Mouse (Mus musculus): ENCODE measurements around the gene Olfr921. TPM values are rescaled to one million over a fixed set of nuclear protein-coding genes. Genes with fewer than 3 reads are reported as not detected.

Olfr921 gene
- polyA plus RNA-seq, 1 experiment from 2014 or later: not detected

DNA sequence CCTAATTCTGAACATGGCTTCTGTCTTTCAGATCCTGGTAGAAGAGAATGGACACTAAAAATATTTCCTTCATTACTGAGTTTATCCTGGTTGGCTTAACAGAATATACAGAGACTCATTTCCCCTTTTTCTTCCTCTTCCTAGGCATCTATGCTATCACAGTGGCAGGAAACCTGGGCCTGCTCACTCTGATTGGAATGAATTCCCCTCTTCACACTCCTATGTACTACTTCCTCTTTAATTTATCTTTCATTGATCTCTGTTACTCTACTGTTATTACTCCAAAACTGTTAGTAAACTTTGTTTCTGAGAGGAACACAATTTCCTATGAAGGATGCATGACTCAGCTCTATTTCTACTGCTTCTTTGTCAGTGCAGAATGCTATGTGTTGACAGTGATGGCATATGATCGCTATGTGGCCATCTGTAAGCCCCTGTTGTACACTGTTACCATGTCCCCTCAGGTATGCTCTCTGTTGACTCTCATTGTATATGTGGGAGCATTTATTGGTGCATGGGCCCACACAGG, 42.7 kb downstream of the Olfr921 start:
- Histone ChIP-seq H3K27ac (ENCODE audit: low read length) (no peak overlapping the region), H3K4me1 (ENCODE audit: control insufficient read depth, insufficient read depth, low read length) (no peaks in the 10 kb centered on the region), H3K36me3 (ENCODE audit: control insufficient read depth, insufficient read depth, low read length) (no peaks in the 10 kb centered on the region), H3K9ac (ENCODE audit: low read depth, low read length) (no peak overlapping the region), H3K27me3 (replicated peaks; ENCODE audit: control insufficient read depth, insufficient read depth, low read length) (no peaks in the 10 kb centered on the region), H3K4me2 (ENCODE audit: low read depth, low read length) (no peak overlapping the region), H3K4me3 (ENCODE audit: low read length) (no peak overlapping the region), H3K9me3 (ENCODE audit: control insufficient read depth, low read length) (no peaks in the 10 kb centered on the region)
- ATAC-seq: no peak
- WGBS: 95% methylated on average over 1 of the region's 1 CpGs

DNA sequence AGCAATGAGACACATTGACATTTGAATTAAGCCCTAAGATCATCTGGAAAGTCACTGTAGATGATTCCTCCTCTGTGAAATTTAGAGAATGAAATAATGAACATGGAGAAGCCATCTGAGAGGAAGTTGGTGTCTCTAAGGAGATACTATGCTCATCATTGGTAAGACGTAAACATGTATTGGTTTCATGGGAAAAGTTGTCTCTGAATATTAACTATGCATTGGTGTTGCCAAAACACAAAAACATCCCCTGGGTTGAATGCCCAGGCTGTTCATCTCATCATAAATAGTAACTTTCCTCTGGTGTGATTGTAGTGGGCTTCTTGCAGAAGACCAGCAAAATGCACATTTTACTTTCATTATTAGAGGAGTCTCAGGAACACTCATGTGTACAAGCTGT, 53.4 kb downstream of the Olfr921 start, which contains the start of gene Olfr923:
Gene Olfr923, plus strand, starts transcription at position 301 of the 400 bp plus-strand sequence.
- Histone ChIP-seq H3K4me2 (ENCODE audit: low read depth, low read length) (no peak within 1 kb of the TSS), H3K36me3 (ENCODE audit: control insufficient read depth, insufficient read depth, low read length) (no peaks in the 10 kb centered on the region), H3K4me3 (ENCODE audit: low read length) (no peak within 1 kb of the TSS), H3K4me1 (ENCODE audit: control insufficient read depth, insufficient read depth, low read length) (no peaks in the 10 kb centered on the region), H3K9me3 (ENCODE audit: control insufficient read depth, low read length) (no peaks in the 10 kb centered on the region), H3K27me3 (replicated peaks; ENCODE audit: control insufficient read depth, insufficient read depth, low read length) (no peaks in the 10 kb centered on the region), H3K27ac (ENCODE audit: low read length) (no peak within 1 kb of the TSS), H3K9ac (ENCODE audit: low read depth, low read length) (no peak within 1 kb of the TSS)
- ATAC-seq: no peak
- WGBS: 93% methylated on average over 1 of the region's 1 CpGs

Other genes starting within 250 kb of the Olfr921 start
- gene Olfr910, start 235.2 kb upstream of the Olfr921 start, polyA plus RNA-seq (2015; fragmentation: Nextera tagmentation; extraction: Ambion mirVana): not detected in 2 replicates
- gene Olfr912, start 192.9 kb upstream of the Olfr921 start, polyA plus RNA-seq (2015; fragmentation: Nextera tagmentation; extraction: Ambion mirVana): not detected in 2 replicates
- not detected in 2 replicates for gene Olfr913, start 180.3 kb upstream of the Olfr921 start, polyA plus RNA-seq (2015; fragmentation: Nextera tagmentation; extraction: Ambion mirVana)
- not detected in 2 replicates for gene Olfr914, start 168.0 kb upstream of the Olfr921 start, polyA plus RNA-seq (2015; fragmentation: Nextera tagmentation; extraction: Ambion mirVana)
- not detected in 2 replicates for gene Olfr916, start 113.2 kb upstream of the Olfr921 start, polyA plus RNA-seq (2015; fragmentation: Nextera tagmentation; extraction: Ambion mirVana)
- not detected in 2 replicates for gene Olfr917, start 107.2 kb upstream of the Olfr921 start, polyA plus RNA-seq (2015; fragmentation: Nextera tagmentation; extraction: Ambion mirVana)
- gene Olfr918, start 98.5 kb upstream of the Olfr921 start, polyA plus RNA-seq (2015; fragmentation: Nextera tagmentation; extraction: Ambion mirVana): not detected in 2 replicates
- not detected in 2 replicates for gene Olfr919, start 69.4 kb upstream of the Olfr921 start, polyA plus RNA-seq (2015; fragmentation: Nextera tagmentation; extraction: Ambion mirVana)
- 15.4 and 16.3 TPM in 2 replicates for gene Vwa5a, start 54.8 kb upstream of the Olfr921 start, polyA plus RNA-seq (2015; fragmentation: Nextera tagmentation; extraction: Ambion mirVana)
- 0.04 TPM in 1 of 2 replicates, not detected in the other for gene Olfr920, start 20.8 kb upstream of the Olfr921 start, polyA plus RNA-seq (2015; fragmentation: Nextera tagmentation; extraction: Ambion mirVana)
- not detected in 2 replicates for gene Olfr922, start 41.5 kb downstream of the Olfr921 start, polyA plus RNA-seq (2015; fragmentation: Nextera tagmentation; extraction: Ambion mirVana)
- gene Olfr923, start 53.5 kb downstream of the Olfr921 start, polyA plus RNA-seq (2015; fragmentation: Nextera tagmentation; extraction: Ambion mirVana): not detected in 2 replicates
- not detected in 2 replicates for gene Olfr924, start 71.4 kb downstream of the Olfr921 start, polyA plus RNA-seq (2015; fragmentation: Nextera tagmentation; extraction: Ambion mirVana)
- not detected in 2 replicates for gene Olfr26, start 82.0 kb downstream of the Olfr921 start, polyA plus RNA-seq (2015; fragmentation: Nextera tagmentation; extraction: Ambion mirVana)
- gene Olfr926, start 104.1 kb downstream of the Olfr921 start, polyA plus RNA-seq (2015; fragmentation: Nextera tagmentation; extraction: Ambion mirVana): not detected in 2 replicates
- gene Olfr930, start 156.7 kb downstream of the Olfr921 start, polyA plus RNA-seq (2015; fragmentation: Nextera tagmentation; extraction: Ambion mirVana): not detected in 2 replicates
- not detected in 2 replicates for gene Olfr933, start 199.2 kb downstream of the Olfr921 start, polyA plus RNA-seq (2015; fragmentation: Nextera tagmentation; extraction: Ambion mirVana)
- gene Olfr934, start 215.2 kb downstream of the Olfr921 start, polyA plus RNA-seq (2015; fragmentation: Nextera tagmentation; extraction: Ambion mirVana): not detected in 2 replicates
- not detected in 2 replicates for gene Olfr935, start 226.6 kb downstream of the Olfr921 start, polyA plus RNA-seq (2015; fragmentation: Nextera tagmentation; extraction: Ambion mirVana)